Mouse (Mus musculus): Measurements from ENCODE around the gene Cbl. TPM values are rescaled to one million over a fixed set of nuclear protein-coding genes. Genes with fewer than 3 reads are reported as not detected.

The Cbl gene
- polyA plus RNA-seq, 1 experiment from 2014 or later = 15.5 TPM

GRCm38 (mm10) chr9:44259014-44259413 lies 25.2 kb upstream of the Cbl start:
- ATAC-seq (ENCODE audit: low read depth) = no peak

DNA sequence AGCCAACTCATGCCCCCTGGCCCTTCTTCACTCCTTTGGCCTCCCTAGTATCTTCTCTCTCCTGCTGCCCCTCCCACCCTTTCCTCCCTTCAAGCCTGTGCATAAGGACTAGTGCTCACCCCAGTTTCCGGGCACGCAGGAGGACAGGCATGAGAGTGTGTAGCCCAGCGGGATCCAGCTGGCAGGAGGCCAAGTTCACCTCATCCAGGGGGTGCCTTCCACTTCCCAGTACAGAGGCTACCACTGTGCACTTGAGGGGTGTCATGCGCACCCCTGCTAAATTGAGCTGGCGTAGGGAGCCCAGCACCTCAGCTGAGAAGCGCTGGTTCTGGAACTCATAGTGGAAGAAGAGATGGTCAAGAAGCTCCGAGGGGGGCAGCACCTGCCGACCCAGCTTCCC lies 22.4 kb upstream of the Cbl start:
- 64% methylated on average over 8 of the region's 8 CpGs for WGBS
- Histone ChIP-seq H3K27me3 (ENCODE audit: control insufficient read depth, insufficient read depth, low read depth, low read length) (no peaks in the 10 kb centered on the region), H3K9me3 (ENCODE audit: control insufficient read depth, low read length) (no peaks in the 10 kb centered on the region), H3K27ac (ENCODE audit: low read length) (no peak overlapping the region), H3K4me3 (ENCODE audit: low read length) (no peak overlapping the region), H3K9ac (ENCODE audit: low read length) (no peak overlapping the region), H3K36me3 (ENCODE audit: control insufficient read depth, insufficient read depth, low read length) (no peaks in the 10 kb centered on the region), H3K4me2 (ENCODE audit: low read depth, low read length) (no peak overlapping the region), H3K4me1 (replicated peaks; ENCODE audit: control insufficient read depth, insufficient read depth, low read length) (peaks cover 3% of the 10 kb centered on the region)
- no peak for ATAC-seq (ENCODE audit: low read depth)

More at GRCm38 (mm10) chr9:44259014-44259413, 25.2 kb upstream of the Cbl start:
- H3K27me3 ChIP-seq (ENCODE audit: control insufficient read depth, insufficient read depth, low read depth, low read length) = no peaks in the 10 kb centered on the region
- H3K9me3 ChIP-seq (ENCODE audit: control insufficient read depth, low read length) = no peaks in the 10 kb centered on the region
- H3K27ac ChIP-seq (ENCODE audit: low read length) = no peak overlapping the region
- no peak overlapping the region for H3K4me3 ChIP-seq (ENCODE audit: low read length)
- H3K9ac ChIP-seq (ENCODE audit: low read length) = no peak overlapping the region
- no peak overlapping the region for H3K4me2 ChIP-seq (ENCODE audit: low read depth, low read length)
- peaks cover 5% of the 10 kb centered on the region; the same call in 1 of the 2 replicates for H3K36me3 ChIP-seq (ENCODE audit: control insufficient read depth, insufficient read depth, low read length)
- peaks cover 3% of the 10 kb centered on the region for H3K4me1 ChIP-seq (replicated peaks; ENCODE audit: control insufficient read depth, insufficient read depth, low read length)
- WGBS = 71% methylated on average over 10 of the region's 10 CpGs

DNA sequence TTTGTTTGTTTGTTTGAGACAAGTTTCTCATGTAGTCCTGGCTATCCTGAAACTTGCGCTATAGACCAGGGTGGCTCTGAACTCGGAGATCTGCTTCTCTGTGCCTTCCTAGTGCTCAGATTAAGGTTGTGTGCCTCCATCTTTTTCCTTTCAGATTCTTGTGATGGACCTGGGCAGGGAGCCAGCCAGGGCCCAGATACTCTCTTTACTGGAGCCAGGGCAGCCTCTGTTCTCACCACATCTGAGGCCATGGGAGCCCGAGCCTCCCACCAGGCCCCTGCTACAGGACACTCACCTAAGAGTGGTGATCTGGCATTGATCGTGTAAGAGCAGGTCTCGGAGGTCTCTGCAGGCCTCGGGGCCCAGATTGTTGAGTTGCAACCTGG lies 21.3 kb upstream of the Cbl start:
- H3K4me1 ChIP-seq (replicated peaks; ENCODE audit: control insufficient read depth, insufficient read depth, low read length) = peaks cover 3% of the 10 kb centered on the region
- ATAC-seq (ENCODE audit: low read depth) = no peak
- H3K9ac ChIP-seq (ENCODE audit: low read length) = no peak overlapping the region
- no peaks in the 10 kb centered on the region for H3K9me3 ChIP-seq (ENCODE audit: control insufficient read depth, low read length)
- no peaks in the 10 kb centered on the region for H3K27me3 ChIP-seq (ENCODE audit: control insufficient read depth, insufficient read depth, low read depth, low read length)
- H3K36me3 ChIP-seq (ENCODE audit: control insufficient read depth, insufficient read depth, low read length) = no peaks in the 10 kb centered on the region
- H3K4me2 ChIP-seq (ENCODE audit: low read depth, low read length) = no peak overlapping the region
- WGBS = 61% methylated on average over 6 of the region's 6 CpGs
- no peak overlapping the region for H3K4me3 ChIP-seq (ENCODE audit: low read length)
- H3K27ac ChIP-seq (ENCODE audit: low read length) = no peak overlapping the region

DNA sequence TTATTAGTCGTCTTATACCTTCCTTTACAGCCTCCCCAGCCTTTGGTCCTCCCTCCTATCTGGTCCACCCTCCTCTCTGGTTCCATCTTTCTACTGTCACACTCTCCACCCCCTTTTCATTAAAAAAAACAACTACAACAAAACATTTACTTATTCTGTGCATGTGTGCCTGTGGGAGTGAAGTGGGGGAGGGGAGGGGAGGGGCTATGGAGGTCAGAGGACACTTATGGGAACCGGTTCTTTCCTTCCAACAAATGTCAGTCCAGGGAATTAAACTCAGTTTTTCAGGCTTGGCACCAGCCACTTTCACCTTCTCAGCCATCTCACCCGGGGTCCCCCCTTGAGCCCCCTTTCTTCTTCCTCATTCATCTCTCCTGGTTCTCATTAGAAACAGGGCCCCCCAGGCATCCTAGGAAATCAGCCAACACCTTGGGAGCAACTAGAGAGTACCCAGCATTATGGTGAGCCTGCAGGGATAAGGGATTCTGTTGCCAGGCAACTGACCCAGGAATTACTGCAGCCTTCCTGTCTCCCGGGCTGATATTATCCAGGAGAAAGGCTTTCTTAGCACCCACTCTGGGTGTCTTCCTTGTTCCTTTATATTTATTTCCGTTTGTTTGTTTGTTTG lies 20.8 kb upstream of the Cbl start:
- Histone ChIP-seq H3K4me2 (ENCODE audit: low read depth, low read length) (no peak overlapping the region), H3K27ac (ENCODE audit: low read length) (no peak overlapping the region), H3K36me3 (ENCODE audit: control insufficient read depth, insufficient read depth, low read length) (no peaks in the 10 kb centered on the region), H3K4me1 (replicated peaks; ENCODE audit: control insufficient read depth, insufficient read depth, low read length) (peaks cover 3% of the 10 kb centered on the region), H3K27me3 (ENCODE audit: control insufficient read depth, insufficient read depth, low read depth, low read length) (no peaks in the 10 kb centered on the region), H3K9ac (ENCODE audit: low read length) (no peak overlapping the region), H3K4me3 (ENCODE audit: low read length) (no peak overlapping the region), H3K9me3 (ENCODE audit: control insufficient read depth, low read length) (no peaks in the 10 kb centered on the region)
- 15% methylated on average over 5 of the region's 5 CpGs for WGBS
- ATAC-seq (ENCODE audit: low read depth) = no peak

GRCm38 (mm10) chr9:44253441-44253840 lies 19.6 kb upstream of the Cbl start:
- H3K4me1 ChIP-seq (replicated peaks; ENCODE audit: control insufficient read depth, insufficient read depth, low read length) = peaks cover 3% of the 10 kb centered on the region

DNA sequence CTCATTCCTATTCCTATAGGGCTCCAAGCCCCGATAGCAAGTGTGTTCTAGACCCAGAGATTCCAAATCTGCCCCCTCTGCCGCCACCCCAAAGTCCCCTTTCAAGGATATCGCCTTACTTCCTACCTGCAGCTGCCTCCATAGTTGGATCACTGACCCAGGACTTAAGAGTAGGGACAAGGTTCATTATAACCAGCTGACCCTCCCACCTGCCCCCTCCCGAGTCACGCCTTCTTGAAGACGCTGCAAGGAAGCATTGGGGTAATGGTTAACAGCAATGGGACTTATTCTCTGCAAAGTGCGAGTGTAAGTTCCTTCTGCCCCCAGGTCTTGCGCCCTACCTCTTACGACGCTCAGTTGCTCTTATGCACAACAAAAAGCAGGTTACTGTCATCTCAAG lies 17.5 kb upstream of the Cbl start, which contains the start of gene Pdzd3:
Gene Pdzd3 (minus strand): TSS at position 158 of the 400 bp plus-strand sequence.
- Histone ChIP-seq H3K4me2 (ENCODE audit: low read depth, low read length) (no peak within 1 kb of the TSS), H3K9me3 (ENCODE audit: control insufficient read depth, low read length) (no peaks in the 10 kb centered on the region), H3K9ac (ENCODE audit: low read length) (no peak within 1 kb of the TSS), H3K4me3 (ENCODE audit: low read length) (no peak within 1 kb of the TSS), H3K4me1 (replicated peaks; ENCODE audit: control insufficient read depth, insufficient read depth, low read length) (peaks cover 3% of the 10 kb centered on the region), H3K27me3 (ENCODE audit: control insufficient read depth, insufficient read depth, low read depth, low read length) (no peaks in the 10 kb centered on the region), H3K27ac (ENCODE audit: low read length) (no peak within 1 kb of the TSS), H3K36me3 (ENCODE audit: control insufficient read depth, insufficient read depth, low read length) (no peaks in the 10 kb centered on the region)
- no peak for ATAC-seq (ENCODE audit: low read depth)
- WGBS = 60% methylated on average over 10 of the region's 10 CpGs

More at GRCm38 (mm10) chr9:44253441-44253840, 19.6 kb upstream of the Cbl start:
- no peak overlapping the region for H3K9ac ChIP-seq (ENCODE audit: low read length)
- no peak overlapping the region for H3K27ac ChIP-seq (ENCODE audit: low read length)
- WGBS = 76% methylated on average over 6 of the region's 6 CpGs
- ATAC-seq (ENCODE audit: low read depth) = no peak
- no peaks in the 10 kb centered on the region for H3K9me3 ChIP-seq (ENCODE audit: control insufficient read depth, low read length)
- H3K36me3 ChIP-seq (ENCODE audit: control insufficient read depth, insufficient read depth, low read length) = no peaks in the 10 kb centered on the region
- no peak overlapping the region for H3K4me3 ChIP-seq (ENCODE audit: low read length)
- no peak overlapping the region for H3K4me2 ChIP-seq (ENCODE audit: low read depth, low read length)
- no peaks in the 10 kb centered on the region for H3K27me3 ChIP-seq (ENCODE audit: control insufficient read depth, insufficient read depth, low read depth, low read length)

DNA sequence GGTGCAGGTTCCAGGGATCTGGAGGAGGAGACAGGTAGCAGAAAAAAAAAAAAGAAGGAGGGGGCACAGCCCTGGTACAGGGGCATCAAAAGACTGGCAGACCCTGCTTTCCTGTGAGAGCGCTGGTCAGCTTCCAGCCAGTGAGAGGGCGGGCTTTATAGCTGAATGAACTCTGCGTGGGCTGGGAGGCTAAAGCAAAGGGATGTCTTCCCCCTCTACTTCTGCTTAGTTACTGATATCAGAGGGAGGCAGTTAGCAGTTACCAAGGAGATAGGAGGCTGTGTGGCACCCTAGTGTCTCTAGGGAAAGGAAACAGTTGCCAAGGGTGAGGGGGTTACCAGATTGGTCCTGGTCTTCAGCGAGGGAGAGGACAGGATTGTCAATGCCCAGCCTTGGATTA lies 16.6 kb upstream of the Cbl start:
- Histone ChIP-seq H3K9ac (ENCODE audit: low read length) (no peak overlapping the region), H3K36me3 (ENCODE audit: control insufficient read depth, insufficient read depth, low read length) (no peaks in the 10 kb centered on the region), H3K4me3 (ENCODE audit: low read length) (no peak overlapping the region), H3K27me3 (ENCODE audit: control insufficient read depth, insufficient read depth, low read depth, low read length) (no peaks in the 10 kb centered on the region), H3K4me1 (replicated peaks; ENCODE audit: control insufficient read depth, insufficient read depth, low read length) (peaks cover 3% of the 10 kb centered on the region), H3K4me2 (ENCODE audit: low read depth, low read length) (no peak overlapping the region), H3K27ac (ENCODE audit: low read length) (no peak overlapping the region), H3K9me3 (ENCODE audit: control insufficient read depth, low read length) (no peaks in the 10 kb centered on the region)
- 55% methylated on average over 4 of the region's 4 CpGs for WGBS
- no peak for ATAC-seq (ENCODE audit: low read depth)

DNA sequence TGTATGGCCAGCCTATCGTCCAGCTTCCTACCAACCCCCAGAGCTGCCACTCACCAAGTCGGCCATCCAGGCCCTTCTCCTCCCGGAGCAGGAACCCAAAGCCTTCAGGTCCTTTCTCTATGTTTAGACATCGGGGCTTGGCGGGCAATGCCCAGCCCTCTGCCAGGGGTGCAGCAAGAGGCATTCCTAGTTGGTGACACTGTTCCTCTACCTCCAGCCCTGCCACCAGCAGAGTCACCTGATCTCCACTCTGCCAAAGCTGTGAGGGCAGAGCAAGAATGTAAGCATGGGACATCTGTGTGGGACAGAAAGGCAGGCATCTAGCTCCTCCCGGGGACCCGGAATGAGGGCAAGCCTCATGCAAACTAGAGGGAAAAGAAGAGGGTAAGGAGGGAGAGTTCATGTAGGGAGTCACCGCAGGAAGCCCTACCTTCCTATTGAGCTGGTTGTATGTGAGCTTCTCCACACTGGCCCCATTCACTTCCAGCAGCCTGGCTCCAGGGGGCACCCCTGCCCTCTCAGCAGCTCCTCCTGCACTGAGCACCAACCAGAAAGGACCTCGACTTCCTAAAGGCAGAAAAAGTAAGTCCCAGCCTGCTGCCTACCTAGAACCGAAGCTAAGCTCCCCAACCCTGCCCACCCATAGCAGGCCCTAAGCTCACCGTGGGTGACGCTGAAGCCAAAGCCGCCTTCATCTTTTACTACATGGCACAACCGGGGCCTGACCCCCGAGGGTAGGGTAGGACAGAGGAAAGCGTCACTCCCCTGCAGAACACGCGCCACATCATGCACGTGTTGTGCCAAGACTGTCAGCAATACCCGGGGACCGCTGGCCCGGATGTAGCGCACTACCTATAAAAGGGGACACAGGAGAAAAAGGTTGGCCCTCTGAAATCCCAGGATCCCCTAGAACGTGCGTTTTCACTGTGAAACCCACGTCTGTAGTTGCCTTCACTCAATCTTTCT lies 15.6 kb upstream of the Cbl start:
- H3K36me3 ChIP-seq (ENCODE audit: control insufficient read depth, insufficient read depth, low read length) = no peaks in the 10 kb centered on the region
- WGBS = 41% methylated on average over 26 of the region's 26 CpGs
- no peak overlapping the region for H3K9ac ChIP-seq (ENCODE audit: low read length)
- H3K27me3 ChIP-seq (ENCODE audit: control insufficient read depth, insufficient read depth, low read depth, low read length) = no peaks in the 10 kb centered on the region
- ATAC-seq (ENCODE audit: low read depth) = peak; percentile 88
- H3K4me2 ChIP-seq (ENCODE audit: low read depth, low read length) = peak overlapping the region; percentile 36
- no peaks in the 10 kb centered on the region for H3K9me3 ChIP-seq (ENCODE audit: control insufficient read depth, low read length)
- no peak overlapping the region for H3K27ac ChIP-seq (ENCODE audit: low read length)
- peaks cover under 1% of the 10 kb centered on the region for H3K4me1 ChIP-seq (replicated peaks; ENCODE audit: control insufficient read depth, insufficient read depth, low read length)
- H3K4me3 ChIP-seq (ENCODE audit: low read length) = no peak overlapping the region

- no peak for ATAC-seq (ENCODE audit: low read depth)
- Histone ChIP-seq H3K27ac (ENCODE audit: low read length) (no peak overlapping the region), H3K9ac (ENCODE audit: low read length) (no peak overlapping the region), H3K4me3 (ENCODE audit: low read length) (no peak overlapping the region), H3K4me1 (replicated peaks; ENCODE audit: control insufficient read depth, insufficient read depth, low read length) (no peaks in the 10 kb centered on the region; the same call in 1 of the 2 replicates), H3K9me3 (ENCODE audit: control insufficient read depth, low read length) (no peaks in the 10 kb centered on the region), H3K4me2 (ENCODE audit: low read depth, low read length) (no peak overlapping the region), H3K27me3 (ENCODE audit: control insufficient read depth, insufficient read depth, low read depth, low read length) (no peaks in the 10 kb centered on the region), H3K36me3 (ENCODE audit: control insufficient read depth, insufficient read depth, low read length) (no peaks in the 10 kb centered on the region)
- WGBS = 66% methylated on average over 6 of the region's 6 CpGs
These were observed 14.1 kb upstream of the Cbl start for GRCm38 (mm10) chr9:44247907-44248306.

Data from lung, embryonic 16.5 days (tissue).